Mouse (Mus musculus) kidney, adult 2 months (tissue): ENCODE data around the gene Pdpn.

Experiments
- CTCF ChIP-seq: fragments of 200-500 bp; conservative IDR thresholded peaks from 2 replicates; pipeline ENCODE4 v1.5.1; 2011; ENCODE audit warnings: low read depth, mild to moderate bottlenecking, control low read depth, low read length, moderate library complexity, mixed read lengths; ENCODE audit not compliant: insufficient read depth, insufficient read length
- POLR2A ChIP-seq: fragments of 200-500 bp; IDR thresholded peaks from one replicate; pipeline ENCODE4 v1.6.1; 2011; ENCODE audit warnings: low read depth, low read length, control low read depth

GRCm38 (mm10) chr4:143231790-143232422, 67.5 kb downstream of the Pdpn start:
- no peak for TF ChIP-seq CTCF
- TF ChIP-seq POLR2A, result no peak
